Mouse (Mus musculus) cerebellum, adult 2 months (tissue): ENCODE measurements at regions not wholly inside any gene's neighbourhood (a gene's known extent, or its start where the extent isn't known, plus 50 kb on each side); places are given as distances from the start of the nearest gene placed in this dataset.

Experiments used
- CTCF ChIP-seq: fragments of 200-500 bp; IDR thresholded peaks from 2 replicates; pipeline ENCODE4 v1.5.1; 2011; ENCODE audit warnings: low read depth, mild to moderate bottlenecking, control low read depth, low read length, moderate library complexity, borderline replicate concordance; ENCODE audit not compliant: insufficient read depth
- POLR2A ChIP-seq: fragments of 200-500 bp; IDR thresholded peaks from 2 replicates; pipeline ENCODE4 v1.6.1; 2011; ENCODE audit warnings: low read length, control low read depth, borderline replicate concordance; ENCODE audit not compliant: insufficient read depth

- TF ChIP-seq POLR2A (no peak), CTCF (no peak)
Measured at GRCm38 (mm10) chr10:6366182-6366581, 392.1 kb upstream of the Oprm1 start.
